Mouse (Mus musculus) kidney, adult 2 months (tissue): ENCODE measurements around the gene Apobec1. TPM values are rescaled to one million over a fixed set of nuclear protein-coding genes. Genes with fewer than 3 reads are reported as not detected.
A peak's percentile ranks its signal among the peaks of the same experiment; 100 is the strongest.

Source experiments
- DNase-seq: peaks from one replicate; pipeline ENCODE4 v3.0.0; 2021
- H3K27ac ChIP-seq: fragments of 200-500 bp; 2 replicates; pipeline ENCODE4 v1.5.1; 2012; ENCODE audit warnings: low read depth, low read length, control low read depth, inconsistent platforms; ENCODE audit not compliant: insufficient read depth
- H3K27me3 ChIP-seq: fragments of 200-500 bp; replicated peaks from 2 replicates; pipeline ENCODE4 v1.6.1; 2012; ENCODE audit warnings: mild to moderate bottlenecking, moderate library complexity, low read length, inconsistent platforms; ENCODE audit not compliant: control insufficient read depth, insufficient read depth
- H3K36me3 ChIP-seq: fragments of 200-500 bp; 2 replicates; pipeline ENCODE4 v1.6.1; 2012; ENCODE audit warnings: mild to moderate bottlenecking, moderate library complexity, low read length, inconsistent platforms; ENCODE audit not compliant: control insufficient read depth, insufficient read depth
- H3K4me1 ChIP-seq: fragments of 200-500 bp; 2 replicates; pipeline ENCODE4 v1.6.1; 2011; ENCODE audit warnings: low read length; ENCODE audit not compliant: control insufficient read depth, insufficient read depth
- H3K4me3 ChIP-seq: fragments of 200-500 bp; 2 replicates; pipeline ENCODE4 v1.5.1; 2011; ENCODE audit warnings: mild to moderate bottlenecking, low read depth, low read length, control low read depth; ENCODE audit not compliant: insufficient read depth
- CTCF ChIP-seq: fragments of 200-500 bp; conservative IDR thresholded peaks from 2 replicates; pipeline ENCODE4 v1.5.1; 2011; ENCODE audit warnings: low read depth, mild to moderate bottlenecking, control low read depth, low read length, moderate library complexity, mixed read lengths; ENCODE audit not compliant: insufficient read depth, insufficient read length
- POLR2A ChIP-seq: fragments of 200-500 bp; IDR thresholded peaks from one replicate; pipeline ENCODE4 v1.6.1; 2011; ENCODE audit warnings: low read depth, low read length, control low read depth
- WGBS: fragments of 180-500 bp; shearing (Covaris S2); methylation state at CpG from one replicate; pipeline ENCODE4 v1.1.7; 2018; 5-methylcytosine and 5-hydroxymethylcytosine counted together
- polyA plus RNA-seq: library from polyadenylated mRNA; depleted of rRNA; stranded (reverse); fragments of >200 nt; gene quantifications from 2 replicates; pipeline ENCODE4 v1.2.3, GENCODE M21; 2012

The Apobec1 gene
- polyA plus RNA-seq, 1 experiment: 15.2 TPM

DNA sequence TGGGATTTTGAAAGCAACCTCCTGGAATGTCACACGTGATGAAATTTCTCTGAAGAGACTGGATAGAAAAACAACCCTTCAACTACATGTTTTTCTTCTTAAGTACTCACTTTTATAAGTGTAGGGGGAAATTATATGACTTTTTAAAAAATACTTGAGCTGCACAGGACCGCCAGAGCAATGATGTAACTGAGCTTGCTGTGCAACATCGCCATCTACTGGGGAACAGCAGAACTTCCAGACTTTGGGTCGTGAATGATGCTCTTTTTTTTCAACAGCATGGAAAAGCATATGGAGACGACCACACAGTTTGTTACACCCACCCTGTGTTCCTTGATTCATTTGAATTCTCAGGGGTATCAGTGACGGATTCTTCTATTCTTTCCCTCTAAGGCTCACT, 39.8 kb downstream of the Apobec1 start:
- TF ChIP-seq CTCF: peak; percentile 89
- TF ChIP-seq POLR2A: no peak
- Histone ChIP-seq H3K36me3 (no peaks in the 10 kb centered on the region), H3K4me1 (no peaks in the 10 kb centered on the region), H3K27me3 (no peaks in the 10 kb centered on the region), H3K27ac (no peak overlapping the region), H3K4me3 (no peak overlapping the region)
- 2% methylated on average over 6 of the region's 6 CpGs for WGBS
- peak; percentile 44 for DNase-seq

- no peak for DNase-seq
- 78% methylated on average over 20 of the region's 20 CpGs for WGBS
- no peaks in the 10 kb centered on the region for H3K4me1 ChIP-seq
- no peak overlapping the region for H3K4me3 ChIP-seq
- H3K27me3 ChIP-seq: no peaks in the 10 kb centered on the region
- TF ChIP-seq POLR2A (no peak), CTCF (no peak)
- H3K36me3 ChIP-seq: no peaks in the 10 kb centered on the region
- H3K27ac ChIP-seq: no peak overlapping the region
Measured at GRCm38 (mm10) chr6:122561005-122561404, 41.2 kb downstream of the Apobec1 start.

DNA sequence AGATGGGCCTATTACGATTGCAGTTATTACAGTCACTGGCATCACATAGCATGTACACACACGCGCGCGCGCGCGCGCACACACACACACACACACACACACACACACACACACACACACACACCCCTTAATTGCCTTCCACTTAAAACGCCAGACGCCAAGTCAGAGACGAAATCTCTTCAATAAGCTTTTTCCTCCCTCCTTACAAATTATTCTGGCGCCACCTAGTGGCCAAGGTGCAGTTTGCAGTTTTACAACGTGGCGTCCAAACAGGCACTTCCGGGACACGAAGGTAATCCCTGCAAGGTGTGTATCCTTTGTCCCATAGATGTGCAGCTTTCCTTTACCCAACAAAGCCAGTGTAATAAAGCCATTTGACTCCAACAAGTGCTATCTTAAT, 41.8 kb downstream of the Apobec1 start:
- H3K36me3 ChIP-seq: no peaks in the 10 kb centered on the region
- peak; percentile 76 for TF ChIP-seq CTCF
- TF ChIP-seq POLR2A: no peak
- H3K4me3 ChIP-seq: no peak overlapping the region; the same call in 1 of the 2 replicates
- H3K4me1 ChIP-seq: no peaks in the 10 kb centered on the region
- no peaks in the 10 kb centered on the region for H3K27me3 ChIP-seq
- H3K27ac ChIP-seq: no peak overlapping the region
- 4% methylated on average over 17 of the region's 17 CpGs for WGBS
- DNase-seq: peak; percentile 76

- H3K36me3 ChIP-seq: no peaks in the 10 kb centered on the region
- H3K27ac ChIP-seq: no peak overlapping the region
- no peak overlapping the region for H3K4me3 ChIP-seq
- WGBS: 21% methylated on average over 15 of the region's 15 CpGs
- H3K4me1 ChIP-seq: no peaks in the 10 kb centered on the region
- DNase-seq: peak; percentile 80
- no peaks in the 10 kb centered on the region for H3K27me3 ChIP-seq
- no peak for TF ChIP-seq POLR2A
- peak; percentile 80 for TF ChIP-seq CTCF
Measured at GRCm38 (mm10) chr6:122556959-122557561, 45.2 kb downstream of the Apobec1 start.

DNA sequence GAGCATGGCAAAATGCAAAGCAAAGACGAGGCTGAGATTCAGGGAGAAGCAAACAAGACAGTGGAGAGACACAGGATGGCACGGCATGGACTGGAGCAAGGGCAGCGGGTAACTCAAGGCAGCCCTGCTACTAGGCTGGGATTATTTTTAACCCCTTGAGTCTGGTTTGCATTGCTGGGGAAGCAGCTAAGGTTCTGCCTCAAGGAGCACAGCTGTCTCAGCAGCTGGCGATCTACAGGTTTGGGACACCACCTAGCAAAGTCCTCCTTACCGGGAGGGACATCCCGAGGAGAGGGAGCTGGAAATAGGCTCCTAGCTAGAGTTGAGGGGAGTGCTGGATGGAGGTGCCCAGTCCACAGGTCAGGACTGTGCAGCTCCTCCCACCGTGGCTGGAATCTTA, 47.0 kb downstream of the Apobec1 start:
- 19% methylated on average over 7 of the region's 7 CpGs for WGBS
- Histone ChIP-seq H3K36me3 (no peaks in the 10 kb centered on the region), H3K4me3 (no peak overlapping the region), H3K27ac (no peak overlapping the region), H3K27me3 (no peaks in the 10 kb centered on the region), H3K4me1 (no peaks in the 10 kb centered on the region)
- no peak for TF ChIP-seq CTCF
- no peak for TF ChIP-seq POLR2A
- DNase-seq: no peak

GRCm38 (mm10) chr6:122554102-122554501, 48.1 kb downstream of the Apobec1 start:
- Histone ChIP-seq H3K36me3 (no peaks in the 10 kb centered on the region), H3K4me1 (no peaks in the 10 kb centered on the region), H3K27ac (no peak overlapping the region), H3K27me3 (no peaks in the 10 kb centered on the region), H3K4me3 (no peak overlapping the region)
- TF ChIP-seq POLR2A (no peak), CTCF (no peak)
- DNase-seq: no peak
- 75% methylated on average over 6 of the region's 6 CpGs for WGBS

DNA sequence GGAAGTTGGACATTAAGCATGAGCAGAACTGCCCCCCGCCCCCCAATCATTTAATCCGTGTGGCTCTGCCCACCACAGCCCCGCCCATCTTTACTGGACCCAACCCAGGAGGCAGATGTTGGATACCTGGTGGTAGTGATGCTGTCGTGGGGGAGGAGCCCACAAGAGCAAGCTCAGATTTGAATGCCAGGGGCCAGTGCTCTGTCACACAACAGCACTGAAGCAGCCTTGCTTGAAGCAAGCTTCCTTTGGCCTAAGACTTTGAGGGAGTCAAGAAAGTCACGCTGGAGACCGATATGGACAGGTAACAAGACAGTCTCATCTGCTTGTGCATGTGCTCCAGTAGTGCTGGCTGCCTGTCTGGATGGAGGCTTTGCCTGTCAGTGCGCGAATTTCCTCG, 48.6 kb downstream of the Apobec1 start, which contains the start of gene Aicda:
TSS of gene Aicda (plus strand) at position 196 of the 400 bp plus-strand sequence.
- H3K4me3 ChIP-seq: no peak within 1 kb of the TSS
- 60% methylated on average over 9 of the region's 9 CpGs for WGBS
- no peak within 1 kb of the TSS for H3K27ac ChIP-seq
- H3K4me1 ChIP-seq: no peaks in the 10 kb centered on the region
- H3K27me3 ChIP-seq: no peaks in the 10 kb centered on the region
- no peak for TF ChIP-seq CTCF
- no peak for TF ChIP-seq POLR2A
- DNase-seq: no peak
- no peaks in the 10 kb centered on the region for H3K36me3 ChIP-seq

- 67% methylated on average over 10 of the region's 10 CpGs for WGBS
- no peak overlapping the region for H3K4me3 ChIP-seq
- no peaks in the 10 kb centered on the region for H3K4me1 ChIP-seq
- no peak for DNase-seq
- TF ChIP-seq POLR2A: no peak
- no peak for TF ChIP-seq CTCF
- H3K27me3 ChIP-seq: no peaks in the 10 kb centered on the region
- H3K27ac ChIP-seq: no peak overlapping the region
- no peaks in the 10 kb centered on the region for H3K36me3 ChIP-seq
Measured at GRCm38 (mm10) chr6:122545948-122546347, 56.3 kb downstream of the Apobec1 start.
